Mouse (Mus musculus): ENCODE measurements around the gene Spg11. TPM values are rescaled to one million over a fixed set of nuclear protein-coding genes. Genes with fewer than 3 reads are reported as not detected.
"Not testable (repeated sequence)": the region's sequence is repeated elsewhere in the genome, so short reads cannot be mapped to it uniquely, and the experiment has no call there.

Spg11 gene
- polyA plus RNA-seq, 1 experiment from 2014 or later, result 4.7 TPM

DNA sequence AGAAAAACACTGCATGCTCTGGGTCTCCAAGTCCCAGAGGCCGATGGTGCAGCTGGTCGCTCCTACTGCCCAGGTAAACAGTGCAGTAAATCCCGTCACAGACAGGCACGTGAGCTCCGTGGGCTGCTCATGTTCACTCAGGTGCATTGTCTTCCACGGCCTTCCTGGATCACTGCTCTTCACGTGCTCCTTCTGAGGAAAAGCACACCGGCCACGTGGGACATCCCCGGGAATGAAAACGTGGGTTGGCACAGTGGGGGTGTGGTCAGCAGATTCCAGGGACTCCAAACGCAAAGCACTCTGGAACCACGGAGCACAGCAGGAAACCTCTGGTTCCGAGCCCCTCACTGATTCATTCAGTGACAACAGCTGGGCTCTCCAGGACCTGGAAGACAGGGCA, 10.1 kb downstream of the Spg11 start:
- Histone ChIP-seq H3K4me1 (replicated peaks) (no peaks in the 10 kb centered on the region), H3K9ac (no peak overlapping the region), H3K4me3 (no peak overlapping the region), H3K27ac (no peak overlapping the region), H3K27me3 (no peaks in the 10 kb centered on the region), H3K36me3 (peaks cover 34% of the 10 kb centered on the region), H3K4me2 (no peak overlapping the region), H3K9me3 (replicated peaks) (no peaks in the 10 kb centered on the region)
- WGBS, result 81% methylated on average over 14 of the region's 14 CpGs
- ATAC-seq (replicated peaks; ENCODE audit: insufficient number of reproducible peaks, insufficient read depth, low FRiP score, low read depth), result no peak

DNA sequence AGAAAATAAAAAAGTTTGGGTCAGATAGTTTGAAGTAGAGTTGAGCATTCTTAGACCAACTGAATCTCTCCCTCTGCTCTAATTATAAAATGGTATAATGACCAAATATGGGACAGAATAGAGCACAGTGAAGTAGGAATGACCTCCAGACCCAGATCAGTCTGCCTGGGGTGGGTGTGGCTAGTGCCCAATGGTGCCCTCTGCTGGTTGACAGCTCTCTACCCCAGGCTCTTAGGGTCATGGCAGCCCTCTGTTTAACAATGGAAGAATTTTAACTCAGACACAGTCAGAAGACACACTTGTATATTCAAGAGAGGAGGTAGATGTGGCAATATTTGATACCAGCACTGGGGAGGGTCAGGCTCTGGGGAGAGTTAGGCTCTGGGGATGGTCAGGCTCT, 16.1 kb downstream of the Spg11 start:
- ATAC-seq (replicated peaks; ENCODE audit: insufficient number of reproducible peaks, insufficient read depth, low FRiP score, low read depth), result no peak
- no peaks in the 10 kb centered on the region for H3K4me1 ChIP-seq (replicated peaks)
- H3K27ac ChIP-seq, result no peak overlapping the region
- H3K4me3 ChIP-seq, result no peak overlapping the region
- H3K4me2 ChIP-seq, result no peak overlapping the region
- no peaks in the 10 kb centered on the region for H3K9me3 ChIP-seq (replicated peaks)
- peaks cover 25% of the 10 kb centered on the region for H3K36me3 ChIP-seq
- H3K9ac ChIP-seq, result no peak overlapping the region
- no peaks in the 10 kb centered on the region for H3K27me3 ChIP-seq

DNA sequence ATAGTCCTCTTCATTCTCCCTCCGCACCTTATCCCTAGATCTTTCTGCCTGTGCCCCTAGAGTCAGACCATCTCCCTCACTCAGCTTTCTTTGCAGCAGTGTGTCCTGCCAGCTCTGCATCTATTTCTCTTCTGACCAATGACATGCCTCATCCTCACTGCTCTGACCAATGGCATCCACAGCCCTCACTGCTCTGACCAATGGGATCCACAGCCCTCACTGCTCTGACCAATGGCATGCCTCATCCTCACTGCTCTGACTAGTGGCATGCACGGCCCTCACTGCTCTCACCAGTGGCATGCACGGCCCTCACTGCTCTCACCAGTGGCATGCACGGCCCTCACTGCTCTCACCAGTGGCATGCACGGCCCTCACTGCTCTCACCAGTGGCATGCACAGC, 20.5 kb downstream of the Spg11 start:
- H3K27me3 ChIP-seq; H3K9me3 ChIP-seq (replicated peaks); H3K4me3 ChIP-seq; ATAC-seq (replicated peaks; ENCODE audit: insufficient number of reproducible peaks, insufficient read depth, low FRiP score, low read depth); H3K27ac ChIP-seq; H3K4me1 ChIP-seq (replicated peaks); H3K9ac ChIP-seq; H3K4me2 ChIP-seq: not testable (repeated sequence)
- H3K36me3 ChIP-seq, result peaks cover 40% of the 10 kb centered on the region
- 79% methylated on average over 5 of the region's 5 CpGs for WGBS

DNA sequence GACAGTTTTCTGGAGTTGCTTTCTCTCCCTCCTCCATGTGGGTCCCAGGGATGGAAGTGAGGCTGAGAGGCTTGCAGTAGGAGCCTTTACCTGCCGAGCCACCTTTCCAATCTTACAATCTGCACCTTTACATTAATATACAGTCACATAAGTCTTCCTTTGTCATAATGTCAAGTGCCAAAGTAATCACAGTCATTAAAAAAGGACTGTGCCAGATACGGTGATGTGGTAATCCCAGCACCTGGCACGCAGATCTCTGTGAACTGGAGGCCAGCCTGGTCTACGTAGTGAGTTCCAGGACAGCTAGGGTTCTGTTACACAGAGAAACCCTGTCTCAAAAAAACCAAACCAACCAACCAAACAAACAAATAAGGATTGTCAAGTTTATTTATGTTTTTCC, 24.3 kb downstream of the Spg11 start:
- Histone ChIP-seq H3K9ac (no peak overlapping the region), H3K4me2 (no peak overlapping the region), H3K9me3 (replicated peaks) (no peaks in the 10 kb centered on the region), H3K4me1 (replicated peaks) (no peaks in the 10 kb centered on the region), H3K36me3 (peaks cover 39% of the 10 kb centered on the region), H3K4me3 (no peak overlapping the region), H3K27me3 (no peaks in the 10 kb centered on the region), H3K27ac (no peak overlapping the region)
- no peak for ATAC-seq (replicated peaks; ENCODE audit: insufficient number of reproducible peaks, insufficient read depth, low FRiP score, low read depth)
- 90% methylated on average over 4 of the region's 4 CpGs for WGBS

DNA sequence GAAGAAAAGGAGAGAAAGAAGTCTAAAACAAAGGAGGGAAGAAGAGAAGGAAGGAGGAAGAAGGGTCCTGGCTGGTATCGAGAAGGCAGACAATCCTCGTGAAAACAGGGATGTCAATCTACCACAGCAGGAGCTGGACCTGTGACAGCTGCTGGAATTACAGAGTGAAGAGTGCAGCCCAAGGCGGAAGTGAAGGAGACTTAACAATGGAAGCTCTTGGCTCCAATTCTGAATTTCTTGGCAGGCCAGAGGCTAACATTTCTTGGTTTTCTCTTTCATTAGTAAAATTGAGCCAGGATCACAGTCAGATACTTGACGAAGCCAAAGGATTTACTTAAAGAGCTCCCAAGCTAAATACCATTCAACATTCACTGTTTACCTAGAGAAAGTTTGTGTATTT, 31.7 kb downstream of the Spg11 start:
- H3K36me3 ChIP-seq, result peaks cover 24% of the 10 kb centered on the region
- no peak overlapping the region for H3K4me3 ChIP-seq
- no peaks in the 10 kb centered on the region for H3K27me3 ChIP-seq
- H3K27ac ChIP-seq, result peak overlapping the region; percentile 16; the same call in 1 of the 2 replicates
- H3K4me1 ChIP-seq (replicated peaks), result 0 out of 2 replicates have a peak, but pooled peaks cover 6% of the 10 kb centered on the region
- ATAC-seq (replicated peaks; ENCODE audit: insufficient number of reproducible peaks, insufficient read depth, low FRiP score, low read depth), result no peak
- WGBS, result 68% methylated on average over 4 of the region's 4 CpGs
- no peaks in the 10 kb centered on the region for H3K9me3 ChIP-seq (replicated peaks)
- no peak overlapping the region for H3K4me2 ChIP-seq
- H3K9ac ChIP-seq, result no peak overlapping the region

DNA sequence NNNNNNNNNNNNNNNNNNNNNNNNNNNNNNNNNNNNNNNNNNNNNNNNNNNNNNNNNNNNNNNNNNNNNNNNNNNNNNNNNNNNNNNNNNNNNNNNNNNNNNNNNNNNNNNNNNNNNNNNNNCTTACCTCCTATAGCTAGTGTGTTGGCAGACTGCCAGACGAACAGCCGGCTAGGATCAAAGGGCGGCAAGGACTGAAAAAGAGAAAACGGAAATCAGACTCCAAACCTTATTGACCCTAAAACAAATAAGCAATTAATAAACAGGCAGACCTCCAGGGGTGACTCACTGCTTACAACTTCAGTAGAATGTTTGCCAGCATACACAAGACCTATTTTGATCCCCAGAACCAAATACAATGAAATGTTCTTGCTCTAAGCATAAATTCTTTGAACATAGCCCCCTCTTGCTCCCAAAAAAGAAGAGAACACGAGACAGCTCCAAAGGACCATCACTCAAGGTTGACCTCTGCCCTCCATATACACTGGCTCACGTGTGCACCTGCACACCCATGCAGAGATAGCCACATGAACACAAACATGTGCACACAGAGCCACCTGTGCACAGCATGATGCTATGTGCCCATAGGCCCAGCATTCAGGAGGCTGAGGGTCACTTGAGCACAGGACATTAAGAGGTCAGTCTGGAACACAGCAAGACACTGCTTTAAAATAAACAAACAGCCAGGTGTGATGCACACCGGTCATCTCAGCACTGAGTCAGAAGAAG, 36.3 kb downstream of the Spg11 start:
- H3K36me3 ChIP-seq, result peaks cover 34% of the 10 kb centered on the region
- H3K9me3 ChIP-seq (replicated peaks), result no peaks in the 10 kb centered on the region
- no peak overlapping the region for H3K4me2 ChIP-seq
- no peak overlapping the region for H3K4me3 ChIP-seq
- H3K27me3 ChIP-seq, result no peaks in the 10 kb centered on the region
- ATAC-seq (replicated peaks; ENCODE audit: insufficient number of reproducible peaks, insufficient read depth, low FRiP score, low read depth), result no peak
- no peak overlapping the region for H3K27ac ChIP-seq
- 41% methylated on average over 7 of the region's 7 CpGs for WGBS
- H3K4me1 ChIP-seq (replicated peaks), result 0 out of 2 replicates have a peak, but pooled peaks cover 6% of the 10 kb centered on the region
- no peak overlapping the region for H3K9ac ChIP-seq

DNA sequence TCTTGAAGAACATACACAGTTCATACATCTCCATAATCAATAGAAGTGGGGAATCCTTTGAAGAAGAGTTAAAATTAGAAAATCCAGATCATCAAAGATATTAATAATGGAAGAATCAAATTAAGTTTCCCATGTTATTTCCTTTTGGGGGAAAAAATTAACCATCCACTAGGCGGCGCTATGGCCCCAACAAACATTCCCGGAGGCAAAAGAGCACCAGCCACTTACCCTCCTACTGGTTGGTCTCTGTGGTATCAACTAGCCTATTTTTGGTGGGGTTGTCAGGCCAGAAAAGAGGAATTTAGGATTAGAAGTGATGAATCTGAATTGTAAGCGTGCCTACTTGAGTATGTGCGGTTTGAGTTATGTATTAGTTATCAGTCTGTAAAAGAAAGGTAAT, 48.3 kb downstream of the Spg11 start:
- H3K4me3 ChIP-seq, result no peak overlapping the region
- H3K4me2 ChIP-seq, result no peak overlapping the region
- no peaks in the 10 kb centered on the region for H3K9me3 ChIP-seq (replicated peaks)
- peaks cover 4% of the 10 kb centered on the region for H3K4me1 ChIP-seq (replicated peaks)
- WGBS, result 34% methylated on average over 5 of the region's 5 CpGs
- no peak for ATAC-seq (replicated peaks; ENCODE audit: insufficient number of reproducible peaks, insufficient read depth, low FRiP score, low read depth)
- no peaks in the 10 kb centered on the region for H3K27me3 ChIP-seq
- H3K36me3 ChIP-seq, result peaks cover 30% of the 10 kb centered on the region
- no peak overlapping the region for H3K27ac ChIP-seq
- H3K9ac ChIP-seq, result no peak overlapping the region

DNA sequence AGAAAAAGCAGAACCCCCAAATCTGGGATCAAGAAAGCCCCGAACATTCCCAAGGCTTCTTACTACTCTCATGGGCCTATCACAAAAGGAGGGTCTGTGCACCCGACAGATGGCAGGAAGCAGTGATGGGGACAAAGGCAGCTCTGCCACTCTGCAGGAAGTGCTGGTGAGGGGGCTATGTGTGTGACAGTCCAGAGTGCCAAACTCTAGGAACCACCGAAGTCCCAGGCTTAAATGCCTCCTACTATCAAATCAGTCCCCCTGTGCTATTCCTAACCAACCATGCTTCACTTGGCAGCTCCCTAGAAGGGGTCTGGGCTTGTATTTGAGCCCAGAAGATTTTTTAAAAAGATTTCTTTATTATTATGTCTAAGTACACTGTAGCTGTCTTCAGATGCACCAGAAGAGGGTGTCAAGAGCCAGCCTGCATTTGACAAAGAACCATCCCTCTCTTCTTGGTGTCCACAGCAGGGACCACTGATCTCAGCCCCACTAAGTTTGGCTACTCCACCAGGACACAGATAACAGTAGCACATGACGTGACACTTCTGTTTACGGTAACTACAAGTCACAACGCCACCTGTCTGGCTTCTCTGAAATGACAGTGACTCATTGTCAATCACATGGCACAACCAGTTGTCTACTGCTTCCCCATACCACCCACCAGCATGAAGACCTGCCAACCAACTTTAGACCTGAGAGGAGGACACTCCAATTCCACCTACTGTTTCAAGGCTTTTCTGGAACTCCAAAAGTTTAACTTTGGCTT, 48.9 kb downstream of the Spg11 start:
- H3K4me2 ChIP-seq, result no peak overlapping the region
- H3K9ac ChIP-seq, result no peak overlapping the region
- 81% methylated on average over 6 of the region's 6 CpGs for WGBS
- no peak overlapping the region for H3K4me3 ChIP-seq
- H3K36me3 ChIP-seq, result peaks cover 25% of the 10 kb centered on the region
- H3K4me1 ChIP-seq (replicated peaks), result peaks cover 4% of the 10 kb centered on the region
- no peak overlapping the region for H3K27ac ChIP-seq
- no peaks in the 10 kb centered on the region for H3K27me3 ChIP-seq
- H3K9me3 ChIP-seq (replicated peaks), result no peaks in the 10 kb centered on the region
- no peak for ATAC-seq (replicated peaks; ENCODE audit: insufficient number of reproducible peaks, insufficient read depth, low FRiP score, low read depth)

DNA sequence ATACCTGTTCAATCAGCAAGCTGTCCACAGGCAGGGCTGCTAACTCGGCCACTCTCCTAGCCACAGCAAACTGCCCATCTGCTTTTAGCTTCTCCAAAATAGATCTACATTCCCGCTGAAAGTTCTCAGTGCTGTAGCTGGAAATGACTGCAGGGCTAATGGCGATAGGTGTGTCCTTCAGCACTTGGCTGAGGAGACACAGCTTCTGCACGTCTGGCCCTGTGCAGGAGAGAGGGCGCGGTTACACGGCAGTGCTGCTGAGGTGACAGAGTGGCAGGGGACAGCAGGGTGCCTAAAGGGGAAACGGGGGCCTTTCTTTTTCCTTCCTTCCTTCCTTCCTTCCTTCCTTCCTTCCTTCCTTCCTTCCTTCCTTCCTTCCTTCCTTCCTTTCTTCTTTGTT, 51.9 kb downstream of the Spg11 start:
- Histone ChIP-seq H3K9me3 (replicated peaks) (no peaks in the 10 kb centered on the region), H3K4me1 (replicated peaks) (peaks cover 4% of the 10 kb centered on the region), H3K27ac (peak overlapping the region; percentile 78), H3K36me3 (peaks cover 14% of the 10 kb centered on the region; the same call in 1 of the 2 replicates), H3K4me2 (no peak overlapping the region), H3K4me3 (no peak overlapping the region), H3K9ac (no peak overlapping the region), H3K27me3 (no peaks in the 10 kb centered on the region)
- WGBS, result 57% methylated on average over 8 of the region's 8 CpGs
- peak; percentile 77; the same call in 1 of the 2 replicates for ATAC-seq (replicated peaks; ENCODE audit: insufficient number of reproducible peaks, insufficient read depth, low FRiP score, low read depth)

DNA sequence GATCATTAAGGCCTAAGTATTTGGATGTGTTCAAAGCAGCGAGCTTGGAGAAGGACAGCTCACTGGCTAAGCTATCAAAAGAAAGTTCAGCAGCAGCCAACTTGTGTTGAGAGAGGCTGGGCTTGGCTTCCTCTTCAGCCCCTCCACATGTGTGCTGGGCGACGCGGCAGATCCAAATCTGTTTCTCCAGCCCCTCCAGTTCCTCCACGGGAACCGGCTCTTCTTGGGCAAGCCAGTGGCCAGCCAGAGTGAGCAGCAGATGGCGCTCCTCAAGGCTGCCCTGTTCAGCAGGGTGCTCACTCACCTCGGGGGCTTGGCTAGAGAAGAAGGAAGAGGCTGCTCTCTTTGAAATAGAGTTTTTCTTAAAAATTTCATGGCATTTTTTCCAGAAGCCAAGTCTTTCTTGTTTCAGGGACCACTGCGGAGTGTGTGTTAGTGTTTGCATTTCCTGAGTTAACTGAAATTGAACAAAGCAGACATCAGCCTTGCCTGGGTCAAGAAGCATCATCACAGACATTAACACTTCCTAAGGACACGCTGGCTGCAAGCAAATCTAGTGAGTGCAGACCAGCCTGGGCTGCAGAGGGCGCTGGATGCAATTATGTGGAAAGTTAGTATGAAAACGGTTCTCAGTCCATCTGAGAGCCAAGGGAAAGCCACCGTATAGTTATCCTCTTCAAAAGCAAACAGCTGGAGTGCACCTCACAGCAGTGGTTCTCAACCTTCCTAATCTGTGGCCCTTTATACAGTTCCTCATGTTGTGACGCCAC, 52.8 kb downstream of the Spg11 start:
- Histone ChIP-seq H3K4me2 (no peak overlapping the region), H3K9ac (no peak overlapping the region), H3K9me3 (replicated peaks) (no peaks in the 10 kb centered on the region), H3K4me1 (replicated peaks) (peaks cover 4% of the 10 kb centered on the region), H3K4me3 (no peak overlapping the region), H3K36me3 (peaks cover 7% of the 10 kb centered on the region; the same call in 1 of the 2 replicates), H3K27ac (peak overlapping the region; percentile 78; the same call in 1 of the 2 replicates), H3K27me3 (no peaks in the 10 kb centered on the region)
- 52% methylated on average over 14 of the region's 14 CpGs for WGBS
- no peak for ATAC-seq (replicated peaks; ENCODE audit: insufficient number of reproducible peaks, insufficient read depth, low FRiP score, low read depth)

DNA sequence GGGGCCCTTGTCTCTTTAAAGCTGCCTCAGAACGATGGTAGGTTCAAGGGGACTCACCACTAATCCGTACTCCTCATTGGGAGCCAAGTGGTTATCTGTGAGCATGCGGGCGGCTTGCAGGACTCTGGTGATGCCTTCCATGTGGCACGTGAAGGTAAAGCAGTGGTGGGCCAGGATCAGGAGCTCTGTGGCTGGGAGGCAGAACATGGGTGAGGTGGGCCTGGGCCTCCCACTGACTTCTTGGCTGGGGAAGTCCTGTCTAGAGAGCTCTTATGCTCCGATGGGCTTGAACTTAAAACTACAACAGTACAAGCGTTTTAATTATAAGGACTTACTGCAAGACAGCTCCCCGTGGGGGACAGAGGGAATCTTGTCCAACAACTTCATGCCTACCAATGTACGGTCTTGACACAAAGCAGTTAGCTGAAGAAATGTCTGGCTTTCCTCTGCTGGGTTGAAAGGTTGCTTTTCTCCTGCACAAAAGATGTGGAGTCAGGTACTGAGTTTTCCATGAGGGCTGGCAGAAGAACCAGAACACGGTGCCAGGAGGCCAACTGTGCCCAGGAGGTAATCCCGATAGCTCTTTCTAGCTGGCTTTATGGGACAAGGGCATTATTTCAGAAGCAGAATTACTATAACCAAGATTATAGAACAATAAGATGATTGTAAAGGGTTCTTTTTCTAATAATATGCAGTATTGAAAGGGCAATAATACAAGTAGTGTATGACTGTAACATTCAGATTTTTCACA, 58.6 kb downstream of the Spg11 start:
- Histone ChIP-seq H3K27ac (no peak overlapping the region), H3K4me2 (no peak overlapping the region), H3K9me3 (replicated peaks) (no peaks in the 10 kb centered on the region), H3K4me1 (replicated peaks) (peaks cover 8% of the 10 kb centered on the region), H3K36me3 (peaks cover 22% of the 10 kb centered on the region), H3K9ac (no peak overlapping the region), H3K4me3 (no peak overlapping the region), H3K27me3 (no peaks in the 10 kb centered on the region)
- 69% methylated on average over 11 of the region's 11 CpGs for WGBS
- no peak for ATAC-seq (replicated peaks; ENCODE audit: insufficient number of reproducible peaks, insufficient read depth, low FRiP score, low read depth)

All from heart, embryonic 15.5 days (tissue).